Mouse (Mus musculus) layer of hippocampus, adult 6 months (tissue): ENCODE data around the gene Tbc1d15. TPM values are rescaled to one million over a fixed set of nuclear protein-coding genes. Genes with fewer than 3 reads are reported as not detected.

Experiments used
- long read RNA-seq, 2 experiments: library from polyadenylated mRNA; unstranded; transcript quantifications; one replicate each; pipeline ENCODE4 v2.0.0; 2019 to 2020
- polyA plus RNA-seq: library from polyadenylated mRNA; unstranded; fragments of <200 nt; fragmentation: Nextera tagmentation; gene quantifications from 2 replicates; pipeline ENCODE4 v1.2.3, GENCODE M21; 2021

Gene Tbc1d15
- 25.7 and 27.5 TPM in 2 replicates for polyA plus RNA-seq
- long read RNA-seq, experiment 1, transcript Tbc1d15-201 (17 exons, 3,752 nt), result major isoform, 17 of 45 reads
- long read RNA-seq, experiment 1, partial matches to known transcripts, result 23 of 45 reads
- long read RNA-seq, experiment 1, other reads (novel, unspliced or antisense), result 5 of 45 reads
- long read RNA-seq, experiment 2, transcript Tbc1d15-201 (17 exons, 3,752 nt), result major isoform, 147 of 189 reads
- long read RNA-seq, experiment 2, partial matches to known transcripts, result 23 of 189 reads
- long read RNA-seq, experiment 2, other reads (novel, unspliced or antisense), result 19 of 189 reads

DNA sequence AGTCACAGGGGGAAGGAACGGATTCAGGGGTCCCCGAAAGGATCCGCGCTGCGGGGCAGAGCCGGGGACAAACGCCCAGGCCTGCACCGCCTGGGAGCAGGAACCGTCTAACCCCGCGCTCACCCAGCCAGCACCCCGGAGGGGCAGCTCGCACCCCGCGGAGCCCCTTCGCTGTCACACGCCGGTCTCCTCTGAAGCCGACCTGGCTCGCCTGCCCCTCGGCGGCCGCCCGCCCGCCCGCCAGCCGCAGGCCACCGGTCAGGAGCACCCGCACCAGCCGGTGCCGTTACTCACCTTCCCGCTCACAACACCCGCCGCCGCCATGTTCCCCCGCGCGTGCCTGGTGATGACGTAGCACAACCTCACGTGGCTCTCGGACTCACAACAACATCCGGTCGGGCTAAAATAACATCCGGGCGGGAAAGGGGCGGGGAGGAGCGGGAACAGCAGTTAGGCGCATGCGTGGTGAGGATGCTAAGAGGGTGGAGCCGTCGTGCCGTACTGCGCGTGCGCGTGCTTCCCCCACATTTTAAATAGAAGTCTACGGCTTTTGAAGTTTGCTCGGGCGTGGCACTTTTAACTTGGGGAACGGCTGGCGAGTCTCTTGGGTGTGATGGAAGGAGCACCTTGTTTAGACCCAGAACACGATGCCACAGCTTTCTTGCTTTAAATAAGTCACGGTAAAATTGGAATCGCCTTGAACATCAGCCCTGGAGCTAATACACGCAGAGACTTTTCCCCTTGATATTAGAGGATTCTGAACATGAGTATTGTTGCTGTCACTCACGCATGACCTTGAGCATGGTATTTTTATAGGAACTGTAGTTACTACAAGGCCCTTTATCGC is at the start of gene Tbc1d15:
Tbc1d15 (minus strand) TSS at position 380 of the 847 bp plus-strand sequence.

DNA sequence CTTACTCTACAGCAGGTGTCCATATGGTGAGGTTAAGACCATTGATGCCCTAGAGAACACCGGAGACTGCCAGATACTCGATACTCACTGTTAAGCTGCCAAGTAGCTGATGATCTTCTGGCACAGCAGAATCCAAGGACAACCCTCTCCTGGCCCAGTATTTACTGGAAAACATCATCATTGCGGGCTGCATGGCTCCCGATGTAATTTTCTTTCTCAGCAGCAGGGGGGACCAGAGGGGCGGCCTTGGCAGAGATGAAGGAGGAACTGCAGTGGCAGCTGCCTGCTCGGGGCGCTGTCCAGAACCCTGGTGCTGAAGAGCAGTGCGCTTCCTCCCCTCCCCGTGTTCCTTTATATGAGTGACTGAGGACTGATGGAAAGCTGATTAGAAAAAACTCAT is 66.6 kb downstream of the Tbc1d15 start, which contains the start of gene Tph2:
Tph2 (minus strand) TSS at position 326 of the 400 bp plus-strand sequence.

Other genes with a start within 250 kb of the Tbc1d15 start
- 0.83 and 1.1 TPM in 2 replicates for gene Tph2, start 66.4 kb downstream of the Tbc1d15 start, polyA plus RNA-seq
- gene Rab21, start 64.1 kb upstream of the Tbc1d15 start, polyA plus RNA-seq, result 7.6 and 8.6 TPM in 2 replicates
- gene Tmem19, start 111.0 kb upstream of the Tbc1d15 start, polyA plus RNA-seq, result 39.9 and 46.5 TPM in 2 replicates
- 7.5 and 9.5 TPM in 2 replicates for gene Thap2, start 133.0 kb upstream of the Tbc1d15 start, polyA plus RNA-seq
- 2.3 and 2.7 TPM in 2 replicates for gene Zfc3h1, start 133.5 kb upstream of the Tbc1d15 start, polyA plus RNA-seq